Mouse (Mus musculus) R1 (cell line): Measurements from ENCODE around the gene Gm2431.
"Not testable (repeated sequence)": the region's sequence is repeated elsewhere in the genome, so short reads cannot be mapped to it uniquely, and the experiment has no call there.

Experiments
- DNase-seq: peaks from one replicate; pipeline ENCODE4 v3.0.0-alpha.2; 2018; ENCODE audit warnings: low read depth, low spot score

Gm2431 gene

GRCm38 (mm10) chr7:142258254-142258653 is at the start of gene Gm2431:
TSS of gene Gm2431 (minus strand) at chr7:142258354.
- not testable (repeated sequence) for DNase-seq

- DNase-seq, result not testable (repeated sequence)
Observed at GRCm38 (mm10) chr7:142303929-142304328, 45.8 kb upstream of the Gm2431 start.

- DNase-seq, result no peak
Observed at GRCm38 (mm10) chr7:142303249-142303648, 45.1 kb upstream of the Gm2431 start, which contains the start of gene Krtap5-4. TSS of gene Krtap5-4 (plus strand) at chr7:142303549.

GRCm38 (mm10) chr7:142297018-142297417 is 38.9 kb upstream of the Gm2431 start, which contains the start of gene Krtap5-1:
TSS of gene Krtap5-1 (minus strand) at chr7:142297118.
- not testable (repeated sequence) for DNase-seq

- not testable (repeated sequence) for DNase-seq
Observed at GRCm38 (mm10) chr7:142296108-142296507, 38.0 kb upstream of the Gm2431 start.

GRCm38 (mm10) chr7:142295418-142295817 is 37.3 kb upstream of the Gm2431 start:
- DNase-seq, result no peak

- DNase-seq, result peak; percentile 36
Observed at GRCm38 (mm10) chr7:142293851-142294250, 35.7 kb upstream of the Gm2431 start.

- DNase-seq, result not testable (repeated sequence)
Observed at GRCm38 (mm10) chr7:142285910-142286612, 27.9 kb upstream of the Gm2431 start.

GRCm38 (mm10) chr7:142285130-142285835 is 27.1 kb upstream of the Gm2431 start:
- peak; percentile 6 for DNase-seq

GRCm38 (mm10) chr7:142284615-142285080 is 26.5 kb upstream of the Gm2431 start:
- DNase-seq, result peak; percentile 95

- DNase-seq, result peak; percentile 85
Observed at GRCm38 (mm10) chr7:142284023-142284591, 26.0 kb upstream of the Gm2431 start.

- DNase-seq, result not testable (repeated sequence)
Observed at GRCm38 (mm10) chr7:142282847-142283246, 24.7 kb upstream of the Gm2431 start.

- peak; percentile 23 for DNase-seq
Observed at GRCm38 (mm10) chr7:142279291-142279690, 21.1 kb upstream of the Gm2431 start.

GRCm38 (mm10) chr7:142278183-142278582 is 20.0 kb upstream of the Gm2431 start:
- DNase-seq, result peak; percentile 30

- not testable (repeated sequence) for DNase-seq
Observed at GRCm38 (mm10) chr7:142274263-142274662, 16.1 kb upstream of the Gm2431 start, which contains the start of gene Gm4559. TSS of gene Gm4559 (minus strand) at chr7:142274363.

GRCm38 (mm10) chr7:142255517-142255916 is 2.6 kb downstream of the Gm2431 start:
- DNase-seq, result peak; percentile 34

- DNase-seq, result peak; percentile 61
Observed at GRCm38 (mm10) chr7:142249824-142250223, 8.3 kb downstream of the Gm2431 start.

GRCm38 (mm10) chr7:142240978-142241377 is 17.2 kb downstream of the Gm2431 start, which contains the start of gene Gm40460:
TSS of gene Gm40460 (minus strand) at chr7:142241078.
- DNase-seq, result no peak

GRCm38 (mm10) chr7:142231540-142231939 is 26.6 kb downstream of the Gm2431 start:
- peak; percentile 97 for DNase-seq

- peak; percentile 46 for DNase-seq
Observed at GRCm38 (mm10) chr7:142229871-142230270, 28.3 kb downstream of the Gm2431 start, which contains the start of gene Krtap5-5. TSS of gene Krtap5-5 (minus strand) at chr7:142229971.

- DNase-seq, result no peak
Observed at GRCm38 (mm10) chr7:142224518-142224917, 33.6 kb downstream of the Gm2431 start.

GRCm38 (mm10) chr7:142212136-142212535 is 46.0 kb downstream of the Gm2431 start:
- not testable (repeated sequence) for DNase-seq
